In the genomic region with DNA sequence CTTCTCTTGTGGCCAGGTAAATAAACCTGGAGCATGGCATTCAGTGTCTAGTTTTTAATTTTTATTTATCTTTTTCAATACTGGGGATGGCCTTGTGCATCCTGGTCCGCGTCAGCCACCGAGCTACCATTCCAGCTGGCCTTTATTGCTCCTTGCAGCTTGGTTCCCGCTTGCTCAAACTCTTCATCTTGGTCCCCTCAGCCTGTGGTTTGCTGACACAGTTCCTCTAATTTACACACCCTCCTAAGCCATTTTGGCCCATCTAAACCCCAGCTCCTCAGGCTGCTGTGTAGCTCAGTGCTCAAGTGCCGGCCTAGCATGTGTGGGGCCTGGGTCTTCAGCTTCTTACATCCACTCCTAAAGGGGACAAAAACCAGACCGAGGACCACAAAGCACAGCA, we compare ENCODE assay signal across 30 mouse cellular contexts. TPM values are rescaled to one million over a fixed set of nuclear protein-coding genes. Genes with fewer than 3 reads are reported as not detected.
A peak's percentile ranks its signal among the peaks of the same experiment; 100 is the strongest.
DNase-seq lines count a peak whose midpoint lies in the region; ATAC-seq lines count a peak whose summit lies in the region.
"Had no signal": no experiment of that assay in that cellular context is flagged by ENCODE, and none has a peak within 500 bp of the region (broad histone marks: within the 10 kb centered on the region; RNA-seq: fewer than 3 reads in every experiment).

No protein-coding gene starts in this region.

- no peaks in the 10 kb centered on the region for H3K9me3 ChIP-seq in heart, embryonic 12.5 days (replicated peaks)
- H3K9me3 ChIP-seq: embryonic facial prominence, embryonic 10.5 days; embryonic facial prominence, embryonic 15.5 days; forebrain, embryonic 13.5 days; G1E; heart, embryonic 13.5 days; hindbrain, embryonic 10.5 days; hindbrain, embryonic 15.5 days; limb, embryonic 10.5 days; limb, embryonic 15.5 days; midbrain, embryonic 13.5 days had no signal

- ATAC-seq in heart, embryonic 12.5 days (ENCODE audit: insufficient number of reproducible peaks, low FRiP score), result no peak
- ATAC-seq in common myeloid progenitor, adult 5-6 weeks (replicated peaks; ENCODE audit: low read depth, poor library complexity, severe bottlenecking), result peak; percentile 36
- peak; percentile 66 for ATAC-seq in megakaryocyte, adult 5-6 weeks (ENCODE audit: poor library complexity, severe bottlenecking)
- ATAC-seq: forebrain, embryonic 13.5 days; midbrain, embryonic 13.5 days; Patski had no signal

- no peak overlapping the region for H3K9ac ChIP-seq in heart, embryonic 12.5 days
- H3K9ac ChIP-seq: embryonic facial prominence, embryonic 15.5 days; forebrain, embryonic 13.5 days; heart, embryonic 13.5 days; hindbrain, embryonic 15.5 days; limb, embryonic 15.5 days; lung, embryonic 14.5 days; midbrain, embryonic 13.5 days had no signal

- H3K36me3 ChIP-seq in heart, embryonic 12.5 days, result no peaks in the 10 kb centered on the region; the same call in 1 of the 2 replicates
- H3K36me3 ChIP-seq: embryonic facial prominence, embryonic 15.5 days; G1E; heart, embryonic 13.5 days; hindbrain, embryonic 15.5 days; limb, embryonic 10.5 days; limb, embryonic 15.5 days; midbrain, embryonic 13.5 days had no signal

- no peak overlapping the region for H3K27ac ChIP-seq in heart, embryonic 12.5 days (ENCODE audit: poor library complexity, severe bottlenecking)
- H3K27ac ChIP-seq: embryonic facial prominence, embryonic 10.5 days; embryonic facial prominence, embryonic 15.5 days; forebrain, embryonic 13.5 days; heart, embryonic 13.5 days; hindbrain, embryonic 10.5 days; hindbrain, embryonic 15.5 days; limb, embryonic 10.5 days; limb, embryonic 15.5 days; midbrain, embryonic 13.5 days had no signal

- no peaks in the 10 kb centered on the region for H3K4me1 ChIP-seq in heart, embryonic 12.5 days (replicated peaks)
- H3K4me1 ChIP-seq: embryonic facial prominence, embryonic 10.5 days; embryonic facial prominence, embryonic 15.5 days; forebrain, embryonic 13.5 days; limb, embryonic 10.5 days; limb, embryonic 15.5 days; midbrain, embryonic 13.5 days had no signal

- 75% methylated on average over 6 of the region's 6 CpGs for WGBS in heart, embryonic 12.5 days

- peak; percentile 94 for DNase-seq in heart, adult 11 months
- DNase-seq in 416B (ENCODE audit: low read depth), result peak; percentile 63
- DNase-seq in left cerebral cortex, adult 11 months (ENCODE audit: low spot score), result no peak
- no peak for DNase-seq in kidney, adult 18-20 months
- DNase-seq in cerebellum, postnatal 10 days, result no peak
- DNase-seq: adrenal gland, postnatal 10 days; cerebellum, adult 18-20 months; cerebellum, postnatal 14 days; gastrocnemius, postnatal 14 days; heart, postnatal 10 days; kidney, adult 8-10 months; kidney, postnatal 10 days; layer of hippocampus, postnatal 36 days; lung, embryonic 14.5 days; thymus, adult 18-20 months; thymus, postnatal 25 days had no signal

- no peak overlapping the region for H3K4me3 ChIP-seq in heart, embryonic 12.5 days
- H3K4me3 ChIP-seq: embryonic facial prominence, embryonic 10.5 days; embryonic facial prominence, embryonic 15.5 days; forebrain, embryonic 13.5 days; heart, embryonic 13.5 days; hindbrain, embryonic 10.5 days; hindbrain, embryonic 15.5 days; limb, embryonic 10.5 days; limb, embryonic 15.5 days; midbrain, embryonic 13.5 days had no signal

- H3K27me3 ChIP-seq in heart, embryonic 12.5 days (replicated peaks), result no peaks in the 10 kb centered on the region
- H3K27me3 ChIP-seq: embryonic facial prominence, embryonic 15.5 days; forebrain, embryonic 13.5 days; heart, embryonic 13.5 days; hindbrain, embryonic 15.5 days; limb, embryonic 15.5 days; midbrain, embryonic 13.5 days; Patski had no signal

- no peak overlapping the region for H3K4me2 ChIP-seq in heart, embryonic 12.5 days
- H3K4me2 ChIP-seq: embryonic facial prominence, embryonic 15.5 days; forebrain, embryonic 13.5 days; heart, embryonic 13.5 days; hindbrain, embryonic 15.5 days; limb, embryonic 15.5 days; lung, embryonic 14.5 days; midbrain, embryonic 13.5 days had no signal

RNA-seq across cellular contexts. Expression of gene Plxnd1, which starts 19.3 kb away (rescaled TPM):
- 60.8 and 80.5 TPM in 2 replicates for polyA plus RNA-seq in heart, embryonic 12.5 days (2016; fragmentation: Nextera tagmentation; extraction: Ambion mirVana)
- total RNA-seq in common myeloid progenitor, adult 5-6 weeks (2017), result 8.5 and 14.2 TPM in 2 replicates
- 151 and 156 TPM in 2 replicates for total RNA-seq in megakaryocyte, adult 5-6 weeks (2015)
- total RNA-seq in megakaryocyte, adult 5-6 weeks (2017), result 88.0 and 90.9 TPM in 2 replicates

Comparison
In these comparisons a context has a peak if more than half of its experiments do, and no peak if none do; other contexts are left out.
1. DNase-seq: peak in heart, adult 11 months (single experiment) and 416B (single experiment); none in left cerebral cortex, adult 11 months (single experiment), kidney, adult 18-20 months (single experiment) and cerebellum, postnatal 10 days (0 of 2).